Mouse (Mus musculus) G1E (cell line): ENCODE results near the gene Olfr113. TPM values are rescaled to one million over a fixed set of nuclear protein-coding genes. Genes with fewer than 3 reads are reported as not detected.
"Not testable (repeated sequence)": the region's sequence is repeated elsewhere in the genome, so short reads cannot be mapped to it uniquely, and the experiment has no call there.

Source experiments
- ATAC-seq: 2 replicates; pipeline ENCODE4 v1.8.0; 2016; ENCODE audit warnings: mild to moderate bottlenecking; ENCODE audit not compliant: insufficient number of reproducible peaks, poor library complexity, low FRiP score, severe bottlenecking; ENCODE audit errors: extremely low read depth
- DNase-seq: peaks from one replicate; pipeline ENCODE4 v3.0.0; 2012; ENCODE audit warnings: low spot score
- H3K27me3 ChIP-seq: 2 replicates; pipeline ENCODE4 v1.6.1; 2012; ENCODE audit warnings: mild to moderate bottlenecking, low read length, inconsistent platforms; ENCODE audit not compliant: insufficient read depth
- H3K36me3 ChIP-seq: replicated peaks from 2 replicates; pipeline ENCODE3; 2012; ENCODE audit warnings: mild to moderate bottlenecking, inconsistent platforms
- H3K4me1 ChIP-seq: 2 replicates; pipeline ENCODE4 v1.6.1; 2012; ENCODE audit warnings: low read depth, low read length, inconsistent platforms, mixed read lengths; ENCODE audit not compliant: insufficient read depth
- H3K4me3 ChIP-seq: 2 replicates; pipeline ENCODE4 v1.5.1; 2012; ENCODE audit warnings: low read depth, mild to moderate bottlenecking, inconsistent platforms, low read length, moderate library complexity, mixed read lengths
- H3K9me3 ChIP-seq: replicated peaks from 2 replicates; pipeline ENCODE4 v1.6.1; 2012; ENCODE audit warnings: inconsistent platforms
- CTCF ChIP-seq: IDR thresholded peaks from 2 replicates; pipeline ENCODE4 v1.5.1; 2012; ENCODE audit warnings: low read depth, low read length, inconsistent platforms, mixed read lengths
- GATA1 ChIP-seq: IDR thresholded peaks from 2 replicates; pipeline ENCODE4 v1.6.1; 2012; ENCODE audit warnings: borderline replicate concordance, low read length, inconsistent platforms, mixed read lengths
- GATA2 ChIP-seq: IDR thresholded peaks from 2 replicates; pipeline ENCODE4 v1.6.1; 2012; ENCODE audit warnings: low read depth, low read length, inconsistent platforms, borderline replicate concordance
- POLR2AphosphoS5 ChIP-seq: IDR thresholded peaks from 2 replicates; pipeline ENCODE4 v1.6.1; 2012; ENCODE audit warnings: low read depth, low read length, inconsistent platforms; ENCODE audit not compliant: insufficient replicate concordance
- TAL1 ChIP-seq: conservative IDR thresholded peaks from 2 replicates; pipeline ENCODE4 v1.6.1; 2012; ENCODE audit warnings: low read depth, low read length, inconsistent platforms, mixed read lengths
- polyA plus RNA-seq: library from polyadenylated mRNA; stranded (reverse); fragments of >175 nt; gene quantifications from 2 replicates; pipeline ENCODE4 v1.2.3, GENCODE M21; 2012
- total RNA-seq, 2 experiments: library from RNA; stranded (forward) in 1 of 2; stranded (reverse) in 1 of 2; fragments of 200-1000 nt in 1 of 2; fragments of >200 nt in 1 of 2; fragmentation: Nextera tagmentation in 1 of 2; gene quantifications; 2 replicates each; pipeline ENCODE4 v1.2.3; 2014 to 2017

Olfr113 gene
- total and polyA plus RNA-seq, 3 experiments, result 0.22 TPM; not detected in 2

DNA sequence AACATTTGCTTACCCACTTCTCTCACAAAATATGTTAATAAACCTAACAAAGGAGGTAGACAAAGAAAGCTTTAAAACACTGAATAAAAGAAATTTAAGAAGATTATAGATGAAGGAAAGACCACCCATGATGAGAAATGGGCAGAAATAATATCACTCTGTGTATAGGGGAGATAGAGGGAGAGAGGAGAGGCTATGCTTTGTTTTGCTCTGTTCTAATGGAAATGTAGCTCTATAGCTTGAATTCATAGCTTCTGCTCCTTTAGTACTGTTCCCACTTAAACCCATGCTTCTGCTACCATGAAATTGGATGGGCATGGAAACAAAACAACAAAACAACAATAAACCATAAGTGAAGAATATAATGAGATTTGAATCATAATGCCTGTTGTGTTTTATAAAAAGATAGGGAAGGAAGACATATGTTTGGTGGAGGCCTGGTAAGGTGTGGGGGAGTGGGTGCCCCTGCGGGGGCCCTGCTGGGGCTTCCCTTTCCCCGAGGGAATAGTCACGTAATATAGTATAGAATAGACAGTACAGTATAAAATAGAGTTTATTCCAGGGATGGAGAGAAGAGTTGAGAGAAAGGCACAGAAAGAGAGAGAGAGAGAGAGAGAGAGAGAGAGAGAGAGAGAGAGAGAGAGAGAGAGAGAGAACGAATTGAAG is 35.9 kb downstream of the Olfr113 start:
- no peak for TF ChIP-seq TAL1
- no peak for TF ChIP-seq GATA1
- TF ChIP-seq POLR2AphosphoS5, result no peak
- no peak for TF ChIP-seq CTCF
- no peak for TF ChIP-seq GATA2
- ATAC-seq (no peak), DNase-seq (no peak)
- no peaks in the 10 kb centered on the region for H3K9me3 ChIP-seq
- H3K4me3 ChIP-seq, result no peak overlapping the region
- H3K27me3 ChIP-seq, result no peaks in the 10 kb centered on the region
- no peaks in the 10 kb centered on the region for H3K4me1 ChIP-seq
- no peaks in the 10 kb centered on the region for H3K36me3 ChIP-seq

DNA sequence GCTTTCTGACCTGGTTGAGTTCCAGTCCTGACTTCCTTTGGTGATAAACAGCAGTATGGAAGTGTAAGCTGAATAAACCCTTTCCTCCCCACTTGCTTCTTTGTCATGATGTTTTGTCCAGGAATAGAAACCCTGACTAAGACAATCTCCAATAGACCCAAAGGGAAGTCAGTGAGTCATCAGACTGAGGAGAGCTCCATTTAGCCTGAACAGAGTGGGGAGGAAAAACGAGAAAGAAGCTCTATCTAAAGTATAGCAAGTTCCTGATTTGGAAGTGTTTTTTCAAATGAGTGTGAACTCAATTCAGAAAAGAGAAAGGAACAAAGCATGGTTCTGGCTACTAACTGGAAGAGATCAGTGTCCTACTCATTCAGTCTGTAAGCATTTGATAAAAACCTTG is 39.0 kb downstream of the Olfr113 start:
- not testable (repeated sequence) for ATAC-seq, H3K9me3 ChIP-seq, H3K4me3 ChIP-seq, H3K36me3 ChIP-seq, H3K27me3 ChIP-seq, H3K4me1 ChIP-seq, DNase-seq

DNA sequence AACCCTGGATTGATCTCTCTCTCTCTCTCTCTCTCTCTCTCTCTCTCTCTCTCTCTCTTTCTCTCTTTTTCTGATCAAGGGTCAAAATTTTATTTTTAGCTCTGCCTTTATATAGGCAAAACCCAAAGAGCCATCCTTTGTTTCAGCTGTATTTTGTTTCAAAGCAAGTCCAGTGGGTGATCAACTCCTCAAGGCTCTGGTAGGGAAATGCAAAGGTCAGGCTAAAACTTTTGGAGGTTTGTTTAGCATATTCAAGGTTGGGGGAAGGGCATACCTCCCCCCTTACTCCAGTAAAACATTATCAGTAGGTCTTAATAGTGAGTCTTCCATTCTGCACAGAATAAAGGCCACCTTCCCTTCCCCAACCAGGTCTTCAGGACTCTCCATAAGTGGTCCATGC is 42.3 kb downstream of the Olfr113 start:
- DNase-seq, result no peak
- Histone ChIP-seq H3K27me3 (no peaks in the 10 kb centered on the region), H3K4me3 (no peak overlapping the region), H3K9me3 (0 out of 2 replicates have a peak, but pooled peaks cover 3% of the 10 kb centered on the region), H3K4me1 (no peaks in the 10 kb centered on the region), H3K36me3 (no peaks in the 10 kb centered on the region)
- TF ChIP-seq GATA2, result no peak
- no peak for TF ChIP-seq POLR2AphosphoS5
- no peak for TF ChIP-seq GATA1
- TF ChIP-seq TAL1, result no peak
- no peak for TF ChIP-seq CTCF
- no peak for ATAC-seq

DNA sequence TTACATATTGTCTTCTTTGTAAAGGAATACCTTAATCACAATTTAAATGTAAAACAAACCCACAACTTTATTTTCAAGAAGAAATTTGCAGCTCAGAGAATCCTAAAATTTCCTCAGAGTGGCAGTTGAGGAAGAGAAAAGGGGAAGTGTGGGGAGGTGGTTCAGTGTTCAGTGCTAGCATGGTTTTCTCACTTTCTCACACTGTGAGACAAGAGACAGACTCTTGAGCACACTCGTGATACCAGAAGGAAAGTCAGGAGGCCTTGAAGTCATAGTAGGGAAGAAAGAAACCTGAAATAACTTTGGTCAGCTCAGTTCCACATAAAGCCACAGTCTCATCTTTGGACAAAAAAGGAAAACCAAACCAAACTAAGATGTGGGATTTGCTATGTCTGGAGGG is 52.0 kb downstream of the Olfr113 start:
- not testable (repeated sequence) for ATAC-seq, H3K9me3 ChIP-seq, H3K4me3 ChIP-seq, H3K4me1 ChIP-seq, H3K27me3 ChIP-seq, DNase-seq, H3K36me3 ChIP-seq

DNA sequence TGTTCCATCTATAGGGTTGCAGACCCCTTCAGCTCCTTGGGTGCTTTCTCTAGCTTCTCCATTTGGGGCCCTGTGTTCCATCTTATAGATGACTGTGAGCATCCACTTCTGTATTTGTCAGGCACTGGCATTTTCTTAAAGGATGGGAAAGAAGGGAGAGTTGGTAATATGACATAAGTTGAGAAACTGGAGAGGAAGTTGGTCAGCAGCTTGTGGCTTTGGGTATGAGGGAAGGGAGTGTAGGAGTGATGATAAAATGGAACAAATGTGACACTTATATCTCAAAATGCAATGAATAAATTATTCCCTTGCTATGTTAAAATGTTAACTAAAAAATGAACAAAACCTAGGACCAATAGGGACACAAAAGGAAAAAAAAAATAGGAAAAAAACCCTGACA is 52.9 kb downstream of the Olfr113 start:
- H3K4me3 ChIP-seq, DNase-seq, H3K9me3 ChIP-seq, ATAC-seq, H3K36me3 ChIP-seq, H3K4me1 ChIP-seq, H3K27me3 ChIP-seq: not testable (repeated sequence)

Other genes starting within 250 kb of the Olfr113 start
Only the 20 nearest of the 22 such genes appear.
- not detected in 2 replicates for gene Olfr104-ps, start 218.1 kb downstream of the Olfr113 start, total RNA-seq (2014; fragmentation: Nextera tagmentation)
- 0.06 and 0.16 TPM in 2 replicates for gene Olfr104-ps, start 218.1 kb downstream of the Olfr113 start, total RNA-seq (2017)
- gene Olfr104-ps, start 218.1 kb downstream of the Olfr113 start, polyA plus RNA-seq, result not detected in 2 replicates
- not detected in 2 replicates for gene Olfr105-ps, start 198.6 kb downstream of the Olfr113 start, total RNA-seq (2014; fragmentation: Nextera tagmentation)
- 0.06 and 0.11 TPM in 2 replicates for gene Olfr105-ps, start 198.6 kb downstream of the Olfr113 start, total RNA-seq (2017)
- not detected in 2 replicates for gene Olfr105-ps, start 198.6 kb downstream of the Olfr113 start, polyA plus RNA-seq
- not detected in 2 replicates for gene Olfr106-ps, start 187.3 kb downstream of the Olfr113 start, total RNA-seq (2014; fragmentation: Nextera tagmentation)
- not detected in 2 replicates for gene Olfr106-ps, start 187.3 kb downstream of the Olfr113 start, total RNA-seq (2017)
- gene Olfr106-ps, start 187.3 kb downstream of the Olfr113 start, polyA plus RNA-seq, result not detected in 2 replicates
- not detected in 2 replicates for gene Olfr107, start 178.4 kb downstream of the Olfr113 start, total RNA-seq (2014; fragmentation: Nextera tagmentation)
- 0.06 and 0.16 TPM in 2 replicates for gene Olfr107, start 178.4 kb downstream of the Olfr113 start, total RNA-seq (2017)
- not detected in 2 replicates for gene Olfr107, start 178.4 kb downstream of the Olfr113 start, polyA plus RNA-seq
- gene Olfr108, start 132.2 kb downstream of the Olfr113 start, total RNA-seq (2014; fragmentation: Nextera tagmentation), result not detected in 2 replicates
- gene Olfr108, start 132.2 kb downstream of the Olfr113 start, total RNA-seq (2017), result 0.11 TPM in 1 of 2 replicates, not detected in the other
- not detected in 2 replicates for gene Olfr108, start 132.2 kb downstream of the Olfr113 start, polyA plus RNA-seq
- not detected in 2 replicates for gene Olfr109, start 118.7 kb downstream of the Olfr113 start, total RNA-seq (2014; fragmentation: Nextera tagmentation)
- 0.05 and 0.06 TPM in 2 replicates for gene Olfr109, start 118.7 kb downstream of the Olfr113 start, total RNA-seq (2017)
- gene Olfr109, start 118.7 kb downstream of the Olfr113 start, polyA plus RNA-seq, result not detected in 2 replicates
- not detected in 2 replicates for gene H2-M2, start 94.1 kb downstream of the Olfr113 start, total RNA-seq (2014; fragmentation: Nextera tagmentation)
- gene H2-M2, start 94.1 kb downstream of the Olfr113 start, total RNA-seq (2017), result not detected in 2 replicates
- gene H2-M2, start 94.1 kb downstream of the Olfr113 start, polyA plus RNA-seq, result not detected in 2 replicates
- gene Olfr110, start 85.2 kb downstream of the Olfr113 start, total RNA-seq (2014; fragmentation: Nextera tagmentation), result not detected in 2 replicates
- not detected in 2 replicates for gene Olfr110, start 85.2 kb downstream of the Olfr113 start, total RNA-seq (2017)
- not detected in 2 replicates for gene Olfr110, start 85.2 kb downstream of the Olfr113 start, polyA plus RNA-seq
- gene Olfr111, start 69.6 kb downstream of the Olfr113 start, total RNA-seq (2014; fragmentation: Nextera tagmentation), result not detected in 2 replicates
- 0.12 TPM in 1 of 2 replicates, not detected in the other for gene Olfr111, start 69.6 kb downstream of the Olfr113 start, total RNA-seq (2017)
- not detected in 2 replicates for gene Olfr111, start 69.6 kb downstream of the Olfr113 start, polyA plus RNA-seq
- not detected in 2 replicates for gene Olfr112, start 8.2 kb downstream of the Olfr113 start, total RNA-seq (2014; fragmentation: Nextera tagmentation)
- gene Olfr112, start 8.2 kb downstream of the Olfr113 start, total RNA-seq (2017), result 0.05 and 0.12 TPM in 2 replicates
- gene Olfr112, start 8.2 kb downstream of the Olfr113 start, polyA plus RNA-seq, result not detected in 2 replicates
- gene Olfr114, start 15.1 kb upstream of the Olfr113 start, total RNA-seq (2014; fragmentation: Nextera tagmentation), result not detected in 2 replicates
- not detected in 2 replicates for gene Olfr114, start 15.1 kb upstream of the Olfr113 start, total RNA-seq (2017)
- not detected in 2 replicates for gene Olfr114, start 15.1 kb upstream of the Olfr113 start, polyA plus RNA-seq
- not detected in 2 replicates for gene Olfr115, start 49.4 kb upstream of the Olfr113 start, total RNA-seq (2014; fragmentation: Nextera tagmentation)
- gene Olfr115, start 49.4 kb upstream of the Olfr113 start, total RNA-seq (2017), result 0.44 TPM in 1 of 2 replicates, not detected in the other
- not detected in 2 replicates for gene Olfr115, start 49.4 kb upstream of the Olfr113 start, polyA plus RNA-seq
- not detected in 2 replicates for gene Olfr116, start 49.5 kb upstream of the Olfr113 start, total RNA-seq (2014; fragmentation: Nextera tagmentation)
- 0.05 TPM in 1 of 2 replicates, not detected in the other for gene Olfr116, start 49.5 kb upstream of the Olfr113 start, total RNA-seq (2017)
- gene Olfr116, start 49.5 kb upstream of the Olfr113 start, polyA plus RNA-seq, result not detected in 2 replicates
- gene Olfr117, start 86.1 kb upstream of the Olfr113 start, total RNA-seq (2014; fragmentation: Nextera tagmentation), result not detected in 2 replicates
- 0.05 TPM in 1 of 2 replicates, not detected in the other for gene Olfr117, start 86.1 kb upstream of the Olfr113 start, total RNA-seq (2017)
- not detected in 2 replicates for gene Olfr117, start 86.1 kb upstream of the Olfr113 start, polyA plus RNA-seq
- not detected in 2 replicates for gene Olfr118, start 89.3 kb upstream of the Olfr113 start, total RNA-seq (2014; fragmentation: Nextera tagmentation)
- 0.05 TPM in 1 of 2 replicates, not detected in the other for gene Olfr118, start 89.3 kb upstream of the Olfr113 start, total RNA-seq (2017)
- not detected in 2 replicates for gene Olfr118, start 89.3 kb upstream of the Olfr113 start, polyA plus RNA-seq
- not detected in 2 replicates for gene Olfr119, start 118.9 kb upstream of the Olfr113 start, total RNA-seq (2014; fragmentation: Nextera tagmentation)
- gene Olfr119, start 118.9 kb upstream of the Olfr113 start, total RNA-seq (2017), result 0.17 TPM in 1 of 2 replicates, not detected in the other
- not detected in 2 replicates for gene Olfr119, start 118.9 kb upstream of the Olfr113 start, polyA plus RNA-seq
- gene Olfr120, start 144.1 kb upstream of the Olfr113 start, total RNA-seq (2014; fragmentation: Nextera tagmentation), result not detected in 2 replicates
- gene Olfr120, start 144.1 kb upstream of the Olfr113 start, total RNA-seq (2017), result 0.11 TPM in 1 of 2 replicates, not detected in the other
- not detected in 2 replicates for gene Olfr120, start 144.1 kb upstream of the Olfr113 start, polyA plus RNA-seq
- not detected in 2 replicates for gene Olfr121, start 171.2 kb upstream of the Olfr113 start, total RNA-seq (2014; fragmentation: Nextera tagmentation)
- gene Olfr121, start 171.2 kb upstream of the Olfr113 start, total RNA-seq (2017), result not detected in 2 replicates
- gene Olfr121, start 171.2 kb upstream of the Olfr113 start, polyA plus RNA-seq, result not detected in 2 replicates
- gene Olfr122, start 190.9 kb upstream of the Olfr113 start, total RNA-seq (2014; fragmentation: Nextera tagmentation), result not detected in 2 replicates
- not detected in 2 replicates for gene Olfr122, start 190.9 kb upstream of the Olfr113 start, total RNA-seq (2017)
- not detected in 2 replicates for gene Olfr122, start 190.9 kb upstream of the Olfr113 start, polyA plus RNA-seq
- gene Olfr123, start 215.9 kb upstream of the Olfr113 start, total RNA-seq (2014; fragmentation: Nextera tagmentation), result not detected in 2 replicates
- gene Olfr123, start 215.9 kb upstream of the Olfr113 start, total RNA-seq (2017), result 0.11 TPM in 1 of 2 replicates, not detected in the other
- not detected in 2 replicates for gene Olfr123, start 215.9 kb upstream of the Olfr113 start, polyA plus RNA-seq